Mouse (Mus musculus) R1 (cell line): ENCODE measurements around the gene Sypl.

Experiments used
- DNase-seq: peaks from one replicate; pipeline ENCODE4 v3.0.0-alpha.2; 2018; ENCODE audit warnings: low read depth, low spot score

The Sypl gene

GRCm38 (mm10) chr12:32953596-32954215 lies at the start of gene Sypl:
Gene Sypl (plus strand): TSS chr12:32953891.
- DNase-seq = peak; percentile 98

GRCm38 (mm10) chr12:32909686-32910085 lies 44.0 kb upstream of the Sypl start:
- no peak for DNase-seq

- peak; percentile 77 for DNase-seq
Observed at GRCm38 (mm10) chr12:32910092-32910491, 43.6 kb upstream of the Sypl start.

GRCm38 (mm10) chr12:32910560-32911194 lies 43.0 kb upstream of the Sypl start:
- peak; percentile 83 for DNase-seq

GRCm38 (mm10) chr12:32911569-32911968 lies 42.1 kb upstream of the Sypl start:
- no peak for DNase-seq

- DNase-seq = no peak
Observed at GRCm38 (mm10) chr12:32912772-32913171, 40.9 kb upstream of the Sypl start.

GRCm38 (mm10) chr12:32918683-32919082 lies 35.0 kb upstream of the Sypl start:
- DNase-seq = no peak

- no peak for DNase-seq
Observed at GRCm38 (mm10) chr12:32919091-32919490, 34.6 kb upstream of the Sypl start.

- no peak for DNase-seq
Observed at GRCm38 (mm10) chr12:32919527-32919926, 34.2 kb upstream of the Sypl start.

- peak; percentile 62 for DNase-seq
Observed at GRCm38 (mm10) chr12:32920185-32920788, 33.4 kb upstream of the Sypl start.

GRCm38 (mm10) chr12:32921071-32921470 lies 32.6 kb upstream of the Sypl start:
- DNase-seq = no peak

- DNase-seq = no peak
Observed at GRCm38 (mm10) chr12:32921532-32922131, 32.1 kb upstream of the Sypl start.

GRCm38 (mm10) chr12:32924245-32924644 lies 29.4 kb upstream of the Sypl start:
- DNase-seq = peak; percentile 66

GRCm38 (mm10) chr12:32926331-32927172 lies 27.1 kb upstream of the Sypl start:
- peak; percentile 55 for DNase-seq

- DNase-seq = no peak
Observed at GRCm38 (mm10) chr12:32927231-32927835, 26.4 kb upstream of the Sypl start.

GRCm38 (mm10) chr12:32928180-32928579 lies 25.5 kb upstream of the Sypl start:
- DNase-seq = no peak

- DNase-seq = no peak
Observed at GRCm38 (mm10) chr12:32929831-32930513, 23.7 kb upstream of the Sypl start.

GRCm38 (mm10) chr12:32930566-32930965 lies 23.1 kb upstream of the Sypl start:
- no peak for DNase-seq

- DNase-seq = no peak
Observed at GRCm38 (mm10) chr12:32936246-32936946, 17.3 kb upstream of the Sypl start.

GRCm38 (mm10) chr12:32941141-32941540 lies 12.6 kb upstream of the Sypl start:
- no peak for DNase-seq
